Mouse (Mus musculus) common myeloid progenitor, adult 5-6 weeks (primary cell): ENCODE measurements at regions not wholly inside any gene's neighbourhood (a gene's known extent, or its start where the extent isn't known, plus 50 kb on each side); places are given as distances from the start of the nearest gene placed in this dataset.

Experiments
- ATAC-seq: replicated peaks from 2 replicates; pipeline ENCODE4 v1.8.0; 2016; ENCODE audit warnings: low read depth, mild to moderate bottlenecking, moderate TSS enrichment, inconsistent platforms; ENCODE audit not compliant: poor library complexity, severe bottlenecking

DNA sequence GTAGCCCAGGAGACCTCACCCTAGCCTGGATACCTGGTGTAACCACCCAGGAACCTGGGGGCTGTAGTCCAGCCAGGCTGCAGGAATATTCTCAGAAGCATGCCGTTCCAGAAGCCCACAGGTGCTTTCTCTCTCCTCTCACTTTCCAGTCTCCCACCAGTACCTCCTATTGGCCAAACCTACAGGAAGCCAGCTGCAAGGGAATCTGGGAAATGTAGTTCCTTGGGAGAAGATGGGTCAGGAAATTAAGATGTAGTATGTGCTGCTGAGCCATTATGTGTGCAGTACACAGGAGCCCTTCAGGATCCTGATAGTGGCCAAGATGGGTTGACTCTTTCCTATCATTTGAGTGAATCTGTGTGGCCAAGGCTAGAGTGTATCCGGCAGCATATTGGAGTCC lies 282.8 kb downstream of the Uaca start:
- ATAC-seq, result no peak

- ATAC-seq, result no peak
Measured at GRCm38 (mm10) chr9:61077807-61078206, 283.5 kb downstream of the Uaca start.

DNA sequence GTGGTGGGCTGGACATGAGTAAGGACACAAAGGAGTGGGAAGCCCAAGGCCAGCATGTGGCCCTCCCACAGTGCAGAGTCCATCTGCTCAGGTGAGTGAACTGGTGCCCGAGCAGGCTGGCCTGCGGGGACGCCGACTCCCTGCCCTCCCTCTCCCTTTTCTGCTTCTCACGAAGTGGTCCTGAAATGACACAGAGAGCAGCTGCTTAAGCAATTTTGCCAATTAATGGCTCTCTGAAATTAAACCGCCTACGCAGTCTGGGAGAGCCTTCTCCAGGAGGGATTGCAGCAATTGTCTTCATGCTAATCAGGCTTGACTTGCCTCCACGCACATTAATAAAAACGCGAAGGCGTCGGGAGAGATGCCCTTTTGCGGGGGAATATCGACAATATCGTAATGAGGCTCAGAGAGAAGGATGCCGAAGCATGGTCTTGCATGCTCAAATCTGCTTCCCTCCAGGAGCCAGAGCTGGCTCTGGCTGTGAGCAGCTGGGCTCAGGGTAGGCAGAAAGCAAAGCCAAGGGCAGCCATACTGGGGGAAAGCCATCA lies 287.2 kb downstream of the Uaca start:
- no peak for ATAC-seq

GRCm38 (mm10) chr9:61084655-61085230 lies 287.4 kb upstream of the Tle3 start:
- ATAC-seq, result no peak

GRCm38 (mm10) chr9:61087035-61087434 lies 285.1 kb upstream of the Tle3 start:
- no peak for ATAC-seq

DNA sequence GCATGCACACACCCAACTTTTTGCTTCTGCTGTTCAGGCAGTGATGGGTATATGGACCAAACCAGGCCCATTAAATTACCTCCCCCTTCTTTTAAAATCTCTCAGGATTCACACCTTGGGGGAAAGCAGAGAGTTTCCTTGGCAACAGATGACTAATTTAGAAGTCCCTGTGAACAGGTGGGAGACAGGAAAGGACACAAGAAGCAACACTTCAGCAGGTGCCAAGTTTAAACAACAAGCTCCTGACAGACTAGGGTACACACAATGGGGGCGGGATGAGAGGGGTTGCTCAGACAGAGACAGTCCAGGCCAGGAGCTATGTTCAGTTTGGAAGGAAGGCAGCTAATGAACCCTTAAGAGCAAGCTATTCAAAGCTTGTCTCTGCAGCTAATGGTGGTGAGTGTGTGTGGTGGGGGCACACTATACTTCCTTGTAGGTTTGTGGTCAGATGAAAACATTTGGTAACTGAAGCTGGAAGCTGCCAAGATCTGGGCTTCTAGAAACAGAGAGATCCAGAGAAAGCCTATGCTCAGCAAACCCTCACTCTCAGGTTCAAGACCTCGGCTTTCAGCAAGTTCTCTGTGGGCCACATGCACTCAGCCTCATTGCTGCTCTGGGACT lies 283.0 kb upstream of the Tle3 start:
- peak; percentile 50; the same call in 1 of the 2 replicates for ATAC-seq

DNA sequence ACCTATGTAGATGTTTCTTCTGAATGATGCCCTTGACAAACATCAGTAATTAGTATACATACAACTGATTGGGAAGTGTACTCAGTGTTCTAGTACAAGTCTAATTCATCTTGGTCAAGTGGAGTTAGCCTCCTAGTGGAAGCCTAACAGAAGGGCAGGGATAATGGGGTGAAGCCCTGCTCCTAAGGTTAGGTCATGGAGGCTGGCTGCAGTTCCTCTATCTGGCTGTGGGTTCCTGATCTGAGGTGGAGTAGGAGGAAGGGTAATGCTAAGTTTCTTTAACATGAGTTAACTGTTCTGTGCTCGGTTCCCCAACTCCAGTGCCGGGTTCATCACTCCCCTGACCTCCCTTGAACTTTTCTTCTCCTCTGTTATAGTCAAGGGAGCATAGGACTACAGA lies 281.1 kb upstream of the Tle3 start:
- ATAC-seq, result peak; percentile 54; the same call in 1 of the 2 replicates

DNA sequence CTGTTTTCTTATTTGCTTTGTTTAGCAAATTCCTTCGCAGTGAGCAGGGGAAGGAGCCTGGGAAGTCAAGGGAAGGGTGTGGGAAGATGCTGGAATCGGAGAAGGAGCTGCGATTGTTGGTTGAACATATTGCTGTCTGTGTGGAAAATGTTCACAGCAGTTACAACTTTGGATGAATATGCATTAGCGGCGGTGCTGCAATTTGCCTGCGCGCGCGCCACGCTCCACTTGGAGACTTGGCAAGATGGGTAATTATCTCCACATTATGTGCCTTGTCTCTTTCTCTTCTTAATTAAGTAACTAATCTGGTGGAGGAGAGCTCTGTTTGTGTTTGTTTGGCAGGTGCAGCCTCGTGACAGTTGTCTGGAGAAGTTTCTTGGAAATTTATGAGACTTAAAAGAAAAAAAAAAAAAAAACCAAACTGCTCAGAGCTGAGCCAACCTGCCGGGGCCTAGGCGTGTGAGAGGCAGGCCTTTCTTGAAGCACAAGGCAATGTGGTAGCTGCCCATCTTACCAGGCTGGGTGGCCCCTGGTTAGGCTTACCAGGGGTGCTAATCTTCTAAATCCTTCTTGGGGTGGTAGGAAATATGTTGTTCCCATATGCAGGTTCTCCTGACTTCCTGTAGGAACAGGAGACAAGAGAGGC lies 279.2 kb upstream of the Tle3 start:
- ATAC-seq, result no peak

GRCm38 (mm10) chr9:61095069-61095775 lies 276.9 kb upstream of the Tle3 start:
- no peak for ATAC-seq

- no peak for ATAC-seq
Measured at GRCm38 (mm10) chr9:61101741-61102450, 270.3 kb upstream of the Tle3 start.

DNA sequence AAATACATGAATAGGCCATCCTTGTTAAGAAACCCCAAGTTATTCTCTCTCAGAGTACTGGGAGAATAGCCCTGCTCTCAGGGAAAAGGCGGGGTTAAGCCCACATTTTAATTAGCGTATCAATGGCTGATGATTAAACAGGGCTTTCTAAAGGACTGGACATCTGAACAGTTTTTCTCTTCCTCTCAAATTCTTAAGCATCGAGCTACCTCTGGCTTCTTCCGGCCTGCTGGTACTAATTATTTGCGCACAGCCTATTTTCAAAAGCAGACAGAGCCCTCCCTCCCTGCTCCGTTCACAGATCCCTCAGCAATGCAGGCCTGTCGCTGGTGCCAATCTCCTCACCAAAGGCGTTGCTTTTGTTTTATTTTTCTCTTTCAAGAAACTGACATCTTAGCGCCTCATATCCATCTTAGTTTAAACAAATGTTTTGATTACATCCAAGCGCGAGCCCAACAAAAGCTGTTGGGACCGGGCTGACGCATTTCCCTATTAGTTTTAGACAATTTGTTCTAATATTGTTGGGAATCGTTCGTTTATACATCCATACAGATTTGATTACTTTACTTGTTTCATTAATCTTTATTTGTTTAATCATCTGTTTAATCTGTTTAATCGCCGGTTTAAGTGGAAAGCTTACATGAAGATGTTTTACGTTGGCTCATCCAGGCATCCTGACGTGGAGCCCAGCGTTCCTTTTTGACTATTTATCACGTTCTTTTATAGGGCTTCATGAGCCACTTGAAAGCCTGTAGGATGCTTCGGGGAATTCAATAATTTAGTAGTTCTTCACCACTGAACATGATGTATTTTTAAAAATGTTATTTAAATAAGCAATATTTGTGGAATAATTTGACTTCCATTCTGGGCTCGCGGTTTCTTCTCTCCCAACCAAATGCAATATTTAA lies 269.5 kb upstream of the Tle3 start:
- ATAC-seq, result no peak

GRCm38 (mm10) chr9:61105550-61106280 lies 266.5 kb upstream of the Tle3 start:
- peak; percentile 60; the same call in 1 of the 2 replicates for ATAC-seq

DNA sequence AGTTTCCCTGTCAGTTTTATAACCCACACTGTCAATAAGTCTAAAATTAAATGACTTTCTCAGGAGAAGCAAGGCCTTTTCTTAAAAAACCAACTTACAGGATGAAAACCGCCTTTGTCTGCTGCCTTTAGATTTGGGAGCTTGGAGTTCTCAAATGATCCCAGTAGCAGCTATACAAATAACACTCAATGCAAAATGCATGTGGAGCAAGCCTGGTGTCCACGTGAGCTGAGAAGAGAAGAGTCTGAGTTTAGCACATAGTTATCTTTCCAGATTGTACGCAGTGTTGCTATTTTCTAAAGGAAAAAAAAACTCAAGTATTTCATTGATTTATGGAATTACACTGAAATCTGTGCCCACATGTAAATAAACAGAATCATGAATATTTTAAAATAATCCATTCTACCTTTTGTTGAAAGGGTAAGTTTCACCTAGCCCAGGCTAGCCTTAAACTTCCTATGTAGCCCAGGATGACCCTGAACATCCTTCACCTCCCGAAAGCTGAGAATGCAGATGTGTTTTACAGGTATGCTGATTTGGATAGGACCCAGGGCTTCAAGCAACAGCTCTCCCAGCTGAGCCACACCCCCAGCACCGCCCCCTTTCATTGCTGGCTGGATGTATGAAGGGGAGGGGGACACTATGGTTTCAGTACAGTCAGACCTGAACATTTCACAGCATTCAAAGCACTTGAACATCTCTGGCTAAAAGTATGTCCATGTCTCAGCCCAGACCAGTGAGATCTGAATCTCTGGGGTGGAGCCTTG lies 262.5 kb upstream of the Tle3 start:
- no peak for ATAC-seq

- no peak for ATAC-seq
Measured at GRCm38 (mm10) chr9:61111206-61111605, 261.0 kb upstream of the Tle3 start.

DNA sequence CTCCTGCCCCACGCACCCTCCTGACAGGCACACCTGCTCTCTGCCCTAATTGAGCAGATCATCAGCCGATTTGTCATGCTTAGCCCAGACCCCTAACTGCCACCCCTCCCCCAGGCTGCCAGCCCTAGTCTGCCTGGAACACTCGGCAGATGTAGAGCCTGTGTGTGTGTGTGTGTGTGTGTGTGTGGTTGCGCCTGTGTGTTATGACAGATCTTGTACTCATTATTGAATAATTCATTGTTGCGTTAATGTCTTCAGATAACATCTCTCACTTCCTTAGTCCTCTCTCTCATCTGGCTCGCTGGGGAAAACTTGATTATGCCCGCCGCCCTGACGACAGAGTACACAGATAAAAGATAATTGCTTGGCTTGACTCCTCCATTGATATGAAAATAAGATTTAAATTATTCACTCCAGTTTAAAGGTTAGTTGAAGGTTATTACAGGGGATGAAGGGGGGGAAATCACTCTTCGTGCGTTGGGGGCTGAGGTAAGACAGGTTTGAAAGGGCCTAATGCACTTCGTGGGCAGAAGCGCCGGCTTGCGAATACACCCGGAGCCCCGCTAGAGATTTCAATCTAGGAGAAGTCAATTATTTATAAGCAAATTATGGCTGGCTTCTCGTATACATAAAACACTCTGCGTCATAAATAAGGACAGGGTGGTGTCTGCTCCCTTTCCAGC lies 260.3 kb upstream of the Tle3 start:
- no peak for ATAC-seq

- ATAC-seq, result peak; percentile 80
Measured at GRCm38 (mm10) chr9:61119252-61119651, 252.9 kb upstream of the Tle3 start.

- ATAC-seq, result no peak
Measured at GRCm38 (mm10) chr9:61120531-61120930, 251.6 kb upstream of the Tle3 start.
